Mouse (Mus musculus) kidney, embryonic 15.5 days (tissue): ENCODE measurements around the gene Elk4. TPM values are rescaled to one million over a fixed set of nuclear protein-coding genes. Genes with fewer than 3 reads are reported as not detected.

Experiments used
- ATAC-seq: fragments of 200-750 bp; cut with Nextera tagmentation; replicated peaks from 2 replicates; pipeline ENCODE4 v1.8.0; 2017; ENCODE audit warnings: moderate TSS enrichment; ENCODE audit not compliant: low FRiP score
- H3K27ac ChIP-seq: fragments of 300-500 bp; sonication (generic); 2 replicates; pipeline ENCODE4 v1.5.1; 2015; ENCODE audit warnings: mild to moderate bottlenecking, inconsistent platforms
- H3K27me3 ChIP-seq: fragments of 300-500 bp; sonication (generic); 2 replicates; pipeline ENCODE4 v1.6.1; 2015; ENCODE audit warnings: inconsistent platforms
- H3K36me3 ChIP-seq: fragments of 300-500 bp; sonication (generic); 2 replicates; pipeline ENCODE4 v1.6.1; 2015; ENCODE audit warnings: inconsistent platforms
- H3K4me1 ChIP-seq: fragments of 300-500 bp; sonication (generic); 2 replicates; pipeline ENCODE4 v1.6.1; 2015; ENCODE audit warnings: inconsistent platforms
- H3K4me2 ChIP-seq: fragments of 300-500 bp; sonication (generic); 2 replicates; pipeline ENCODE4 v1.6.1; 2015; ENCODE audit warnings: moderate library complexity, mild to moderate bottlenecking, inconsistent platforms
- H3K4me3 ChIP-seq: fragments of 300-500 bp; sonication (generic); replicated peaks from 2 replicates; pipeline ENCODE4 v1.5.1; 2015; ENCODE audit warnings: mild to moderate bottlenecking, inconsistent platforms
- H3K9ac ChIP-seq: fragments of 300-500 bp; sonication (generic); 2 replicates; pipeline ENCODE4 v1.6.1; 2015; ENCODE audit warnings: mild to moderate bottlenecking, inconsistent platforms
- H3K9me3 ChIP-seq: fragments of 300-500 bp; sonication (generic); replicated peaks from 2 replicates; pipeline ENCODE4 v1.6.1; 2016; ENCODE audit warnings: inconsistent platforms
- WGBS: fragments of 180-500 bp; shearing (Covaris S2); methylation state at CpG from one replicate; pipeline ENCODE4 v1.1.7; 2015; ENCODE audit warnings: mixed read lengths; 5-methylcytosine and 5-hydroxymethylcytosine counted together
- polyA plus RNA-seq: library from polyadenylated mRNA; unstranded; fragments of >200 nt; fragmentation: Nextera tagmentation; extraction: Ambion mirVana; gene quantifications from 2 replicates; pipeline ENCODE4 v1.2.1, GENCODE M21; 2015

Elk4 gene
- polyA plus RNA-seq, 1 experiment from 2014 or later: 24.1 TPM

DNA sequence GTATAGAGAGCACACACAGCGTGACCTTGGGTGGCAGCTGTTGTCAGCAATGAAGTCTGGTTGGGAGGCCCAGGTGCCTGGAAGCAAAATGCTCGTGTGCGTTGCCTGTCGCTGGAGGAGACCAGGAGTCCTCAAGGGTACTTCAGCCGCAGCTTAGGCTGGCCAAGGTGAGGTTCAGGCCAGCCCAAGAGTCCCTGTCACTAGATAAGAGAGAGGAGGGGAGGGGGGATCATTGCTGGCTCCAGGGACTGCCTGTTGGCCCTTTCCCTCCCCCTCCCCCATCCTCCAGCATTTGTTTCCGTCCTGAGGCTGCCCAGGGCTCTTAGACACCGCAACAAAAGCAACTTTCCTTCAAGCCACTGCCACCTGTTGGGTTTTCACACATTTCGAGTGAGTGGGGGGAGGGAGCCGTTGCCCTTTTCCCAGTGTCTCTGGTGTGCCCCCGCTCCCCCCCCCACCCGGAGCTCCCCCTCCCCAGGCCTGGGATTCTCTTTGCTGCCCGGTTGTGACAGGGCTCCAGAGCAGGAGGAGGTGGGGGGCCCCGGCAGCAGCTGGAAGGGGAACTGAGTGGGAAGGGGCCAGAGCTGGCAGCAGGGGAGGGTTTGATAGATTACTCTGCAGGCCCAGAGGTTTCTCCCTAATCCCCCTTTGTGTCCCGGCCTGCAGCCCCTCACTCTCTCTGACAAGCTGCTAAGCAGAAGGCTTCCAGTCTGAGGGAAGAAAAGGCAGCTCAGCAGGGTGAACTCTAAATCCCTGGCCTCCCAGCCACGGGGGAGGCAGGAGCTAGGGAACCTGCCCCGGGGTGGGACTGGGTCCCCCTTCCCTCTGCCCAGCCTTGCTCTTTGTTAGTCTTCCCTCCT lies 36.5 kb upstream of the Elk4 start:
- H3K27me3 ChIP-seq: 0 out of 2 replicates have a peak, but pooled peaks cover 3% of the 10 kb centered on the region
- no peak overlapping the region for H3K9ac ChIP-seq
- peak overlapping the region; percentile 29 for H3K4me2 ChIP-seq
- peaks cover 78% of the 10 kb centered on the region for H3K4me1 ChIP-seq
- H3K27ac ChIP-seq: peak overlapping the region; percentile 88
- H3K36me3 ChIP-seq: no peaks in the 10 kb centered on the region
- H3K4me3 ChIP-seq: 0 out of 2 replicates have a peak overlapping the region, but pooled peaks have one; percentile 2
- H3K9me3 ChIP-seq: no peaks in the 10 kb centered on the region
- whole genome bisulfite sequencing: 11% methylated on average over 16 of the region's 16 CpGs
- no peak for ATAC-seq

DNA sequence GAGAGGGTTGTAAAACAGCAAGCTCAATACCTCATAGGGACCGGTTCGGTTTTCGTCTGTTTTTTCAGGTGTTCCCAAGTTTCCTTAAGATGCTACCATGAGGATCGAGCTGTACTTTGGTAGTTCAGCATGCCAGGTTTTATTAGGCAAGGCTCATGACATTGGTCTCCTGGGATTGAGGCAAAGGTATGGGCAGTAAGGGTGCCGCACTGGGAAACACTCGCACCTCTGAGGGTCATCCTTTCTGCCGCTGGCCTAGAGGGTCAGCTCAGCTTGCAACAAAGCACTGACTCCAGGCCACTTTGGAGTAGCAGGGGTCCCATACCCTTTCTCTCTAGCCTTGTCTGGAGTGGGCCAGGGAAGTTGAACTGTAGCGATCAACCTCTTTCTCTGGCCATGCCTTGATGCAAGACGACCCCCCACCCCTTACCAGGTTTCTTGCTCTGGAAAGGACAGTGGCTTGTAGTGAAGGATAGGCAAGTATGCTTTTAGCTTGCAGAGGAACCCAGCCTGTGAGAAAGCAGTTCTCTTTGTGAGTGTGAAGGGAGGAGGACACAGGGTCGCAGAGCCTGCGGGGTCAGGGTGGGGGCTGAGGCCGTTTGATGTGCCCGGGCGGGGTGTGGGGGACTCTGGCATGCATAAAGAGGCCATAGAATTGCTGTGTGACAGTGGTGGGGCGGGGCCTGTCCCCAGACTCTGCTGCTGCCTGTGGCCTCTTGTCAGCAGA lies 35.5 kb upstream of the Elk4 start:
- peak overlapping the region; percentile 34 for H3K4me2 ChIP-seq
- H3K4me3 ChIP-seq: no peak overlapping the region
- peak overlapping the region; percentile 88 for H3K27ac ChIP-seq

DNA sequence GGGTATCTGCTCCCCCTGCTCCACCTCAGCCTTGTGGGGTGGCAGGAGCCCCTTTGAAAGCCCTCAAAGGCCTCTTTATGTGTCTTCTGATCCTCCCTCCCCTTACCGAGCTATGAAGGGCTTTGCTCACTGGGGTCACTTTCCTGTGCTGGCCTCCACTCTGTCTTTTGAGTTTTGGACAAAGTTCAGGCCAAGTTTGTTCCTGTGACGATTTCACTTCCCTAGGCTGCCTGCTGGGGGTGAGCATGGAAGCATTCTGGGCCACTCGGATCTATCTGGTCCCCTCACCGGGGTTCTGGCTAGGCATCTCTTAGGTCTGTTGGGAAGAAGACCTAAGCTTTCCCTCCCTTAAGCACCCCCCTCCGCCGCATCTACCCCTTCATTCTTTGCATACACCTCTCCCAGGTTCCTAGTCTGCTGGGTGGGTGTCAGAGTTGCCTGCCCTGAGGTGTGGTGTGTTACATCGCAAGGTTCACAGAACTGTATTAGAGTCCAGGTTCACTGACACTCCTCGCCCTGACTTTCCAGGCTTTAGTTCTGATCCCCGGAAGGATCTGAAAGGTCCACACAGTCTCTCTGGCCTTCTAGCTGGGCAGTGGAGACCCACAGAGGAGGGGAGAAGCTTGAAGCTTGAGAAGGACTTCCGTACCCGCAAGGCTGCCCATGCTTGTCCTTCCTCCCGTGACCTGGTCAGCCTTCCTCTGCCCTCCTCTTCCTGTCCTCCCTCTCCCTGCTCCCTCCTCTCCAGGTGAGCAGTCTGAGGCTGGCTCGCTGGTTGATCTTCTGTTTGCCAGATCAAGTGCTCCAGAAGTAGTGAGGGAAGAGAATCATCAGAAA lies 34.7 kb upstream of the Elk4 start:
- WGBS: 20% methylated on average over 13 of the region's 13 CpGs
- Histone ChIP-seq H3K4me2 (peak overlapping the region; percentile 34), H3K4me1 (peaks cover 62% of the 10 kb centered on the region), H3K4me3 (no peak overlapping the region), H3K27me3 (0 out of 2 replicates have a peak, but pooled peaks cover 4% of the 10 kb centered on the region), H3K9ac (no peak overlapping the region), H3K9me3 (no peaks in the 10 kb centered on the region), H3K36me3 (0 out of 2 replicates have a peak, but pooled peaks cover 2% of the 10 kb centered on the region), H3K27ac (peak overlapping the region; percentile 88)
- peak; percentile 75 for ATAC-seq

More for the DNA sequence above, 35.5 kb upstream of the Elk4 start:
- H3K27me3 ChIP-seq: 0 out of 2 replicates have a peak, but pooled peaks cover under 1% of the 10 kb centered on the region
- 21% methylated on average over 15 of the region's 15 CpGs for WGBS
- H3K36me3 ChIP-seq: no peaks in the 10 kb centered on the region
- no peak overlapping the region for H3K9ac ChIP-seq
- peak; percentile 71 for ATAC-seq
- H3K9me3 ChIP-seq: no peaks in the 10 kb centered on the region
- H3K4me1 ChIP-seq: peaks cover 70% of the 10 kb centered on the region

DNA sequence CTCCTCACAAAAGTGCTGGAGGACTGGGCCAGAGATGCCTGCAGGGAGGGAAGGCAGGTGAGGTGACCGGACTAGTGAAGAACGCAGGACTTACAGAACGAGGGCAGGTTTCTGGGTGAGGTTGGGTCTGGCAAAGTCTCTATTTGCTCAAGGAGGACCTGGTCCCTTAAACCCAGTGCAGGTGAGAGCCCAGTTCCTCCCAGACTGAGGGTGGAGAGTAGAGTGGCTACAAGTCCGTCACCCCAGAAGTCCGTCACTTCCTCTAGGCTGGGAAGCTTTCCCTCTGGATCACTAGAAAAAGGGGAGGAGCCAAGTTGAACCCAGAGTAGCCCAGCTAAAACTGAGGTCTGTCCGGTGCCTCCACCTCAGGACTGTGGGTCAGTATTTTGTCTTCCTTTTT lies 33.4 kb upstream of the Elk4 start:
- H3K4me3 ChIP-seq: no peak overlapping the region
- H3K36me3 ChIP-seq: 0 out of 2 replicates have a peak, but pooled peaks cover 4% of the 10 kb centered on the region
- peaks cover 51% of the 10 kb centered on the region for H3K4me1 ChIP-seq
- no peak for ATAC-seq
- no peaks in the 10 kb centered on the region for H3K9me3 ChIP-seq
- H3K9ac ChIP-seq: no peak overlapping the region
- no peak overlapping the region for H3K4me2 ChIP-seq
- 74% methylated on average over 6 of the region's 6 CpGs for WGBS
- H3K27me3 ChIP-seq: 0 out of 2 replicates have a peak, but pooled peaks cover 4% of the 10 kb centered on the region
- no peak overlapping the region for H3K27ac ChIP-seq

DNA sequence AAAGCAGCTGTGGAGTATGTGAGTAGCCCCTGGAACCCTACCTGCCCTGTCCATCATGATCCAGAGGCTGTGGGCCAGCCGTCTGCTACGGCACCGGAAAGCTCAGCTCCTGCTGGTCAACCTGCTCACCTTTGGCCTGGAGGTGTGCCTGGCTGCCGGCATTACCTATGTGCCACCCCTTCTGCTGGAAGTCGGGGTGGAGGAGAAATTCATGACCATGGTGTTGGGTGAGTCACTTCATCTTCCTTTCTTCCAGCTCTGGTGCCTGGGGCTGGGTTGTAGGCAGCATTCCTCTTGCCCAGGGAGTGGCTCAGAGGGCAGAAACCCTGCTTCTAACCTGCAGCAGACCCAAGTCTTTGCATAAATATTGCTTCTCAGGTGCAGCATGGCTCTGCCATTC lies 30.5 kb upstream of the Elk4 start:
- ATAC-seq: no peak
- H3K9ac ChIP-seq: no peak overlapping the region
- no peak overlapping the region for H3K4me2 ChIP-seq
- peaks cover 26% of the 10 kb centered on the region for H3K4me1 ChIP-seq
- H3K36me3 ChIP-seq: 0 out of 2 replicates have a peak, but pooled peaks cover 4% of the 10 kb centered on the region
- H3K27me3 ChIP-seq: 0 out of 2 replicates have a peak, but pooled peaks cover 4% of the 10 kb centered on the region
- H3K9me3 ChIP-seq: no peaks in the 10 kb centered on the region
- H3K27ac ChIP-seq: no peak overlapping the region
- no peak overlapping the region for H3K4me3 ChIP-seq
- WGBS: 92% methylated on average over 5 of the region's 5 CpGs

DNA sequence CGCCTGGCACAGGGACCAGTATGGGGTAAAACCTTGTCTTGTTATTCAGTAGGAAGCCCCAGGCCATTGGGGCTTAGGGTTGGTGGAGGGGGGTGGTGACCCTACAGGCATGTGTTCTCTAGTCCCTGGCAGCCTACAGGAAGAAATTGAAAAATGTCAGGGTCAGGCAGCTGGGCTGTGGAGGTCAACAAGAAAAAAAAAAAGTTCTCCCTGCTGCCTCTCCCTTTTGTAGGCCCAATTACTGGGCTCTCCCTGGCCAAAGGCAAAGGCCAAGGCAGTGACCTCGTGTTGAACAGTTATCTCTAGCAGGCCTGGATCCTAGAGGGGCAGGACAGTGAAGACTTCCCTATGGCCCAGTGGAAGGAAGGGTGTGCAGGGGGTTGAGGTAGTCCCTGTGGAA lies 26.9 kb upstream of the Elk4 start:
- Histone ChIP-seq H3K9ac (no peak overlapping the region), H3K4me2 (no peak overlapping the region), H3K36me3 (0 out of 2 replicates have a peak, but pooled peaks cover 4% of the 10 kb centered on the region), H3K27ac (no peak overlapping the region), H3K4me1 (no peaks in the 10 kb centered on the region), H3K4me3 (no peak overlapping the region), H3K9me3 (no peaks in the 10 kb centered on the region), H3K27me3 (0 out of 2 replicates have a peak, but pooled peaks cover 4% of the 10 kb centered on the region)
- no peak for ATAC-seq
- WGBS: 40% methylated on average over 2 of the region's 2 CpGs

DNA sequence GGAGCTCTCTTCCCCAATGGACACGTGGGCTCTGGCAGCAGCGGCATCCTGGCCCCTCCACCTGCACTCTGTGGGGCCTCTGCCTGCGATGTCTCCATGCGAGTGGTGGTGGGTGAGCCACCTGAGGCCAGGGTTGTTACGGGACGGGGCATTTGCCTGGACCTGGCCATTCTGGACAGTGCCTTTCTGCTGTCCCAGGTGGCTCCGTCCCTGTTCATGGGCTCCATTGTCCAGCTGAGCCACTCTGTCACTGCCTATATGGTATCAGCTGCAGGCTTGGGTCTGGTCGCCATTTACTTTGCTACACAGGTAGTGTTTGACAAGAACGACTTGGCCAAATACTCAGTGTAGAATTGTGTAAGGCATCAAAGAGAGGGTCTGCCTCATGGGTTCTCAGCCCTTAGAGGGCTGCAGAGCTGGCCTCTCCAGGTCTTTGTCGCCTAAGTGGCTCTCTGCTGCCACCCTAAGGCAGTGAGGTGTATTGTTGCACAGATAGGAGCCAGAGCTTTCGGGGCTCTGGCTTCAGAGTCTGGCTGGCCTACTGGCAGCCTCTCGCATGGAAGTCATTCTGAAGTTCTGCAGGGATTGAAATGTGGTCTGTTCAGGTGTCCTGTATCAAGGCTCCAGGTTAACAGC lies 25.9 kb upstream of the Elk4 start:
- 0 out of 2 replicates have a peak, but pooled peaks cover 4% of the 10 kb centered on the region for H3K27me3 ChIP-seq
- H3K4me1 ChIP-seq: no peaks in the 10 kb centered on the region
- no peak overlapping the region for H3K4me3 ChIP-seq
- WGBS: 56% methylated on average over 12 of the region's 12 CpGs
- no peak overlapping the region for H3K4me2 ChIP-seq
- 0 out of 2 replicates have a peak, but pooled peaks cover 4% of the 10 kb centered on the region for H3K36me3 ChIP-seq
- no peak overlapping the region for H3K27ac ChIP-seq
- no peaks in the 10 kb centered on the region for H3K9me3 ChIP-seq
- ATAC-seq: peak; percentile 73; the same call in 1 of the 2 replicates
- H3K9ac ChIP-seq: no peak overlapping the region

DNA sequence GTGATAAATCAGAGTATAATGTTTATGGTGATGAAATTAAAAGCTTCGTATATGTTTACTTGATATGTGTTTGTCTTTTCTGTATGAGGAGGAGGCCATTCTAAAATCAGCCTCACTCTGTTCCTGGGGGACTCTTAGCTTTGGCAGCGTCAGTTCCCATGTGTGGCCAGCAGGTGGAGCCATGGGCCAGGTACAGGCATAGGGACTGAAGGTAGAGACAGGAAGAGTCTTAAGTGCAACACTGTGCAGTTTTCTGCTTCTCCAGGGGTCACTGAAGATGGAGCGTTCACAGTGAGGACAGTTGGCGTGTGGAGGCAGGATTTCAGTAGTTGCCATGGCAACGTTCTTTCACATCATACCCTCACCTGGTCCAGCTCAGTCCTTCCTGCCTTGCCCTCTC lies 24.5 kb upstream of the Elk4 start:
- Histone ChIP-seq H3K36me3 (no peaks in the 10 kb centered on the region), H3K9ac (no peak overlapping the region), H3K4me3 (no peak overlapping the region), H3K4me2 (no peak overlapping the region), H3K4me1 (no peaks in the 10 kb centered on the region), H3K27ac (no peak overlapping the region), H3K9me3 (no peaks in the 10 kb centered on the region), H3K27me3 (no peaks in the 10 kb centered on the region)
- WGBS: 10% methylated on average over 5 of the region's 5 CpGs
- peak; percentile 22; the same call in 1 of the 2 replicates for ATAC-seq

DNA sequence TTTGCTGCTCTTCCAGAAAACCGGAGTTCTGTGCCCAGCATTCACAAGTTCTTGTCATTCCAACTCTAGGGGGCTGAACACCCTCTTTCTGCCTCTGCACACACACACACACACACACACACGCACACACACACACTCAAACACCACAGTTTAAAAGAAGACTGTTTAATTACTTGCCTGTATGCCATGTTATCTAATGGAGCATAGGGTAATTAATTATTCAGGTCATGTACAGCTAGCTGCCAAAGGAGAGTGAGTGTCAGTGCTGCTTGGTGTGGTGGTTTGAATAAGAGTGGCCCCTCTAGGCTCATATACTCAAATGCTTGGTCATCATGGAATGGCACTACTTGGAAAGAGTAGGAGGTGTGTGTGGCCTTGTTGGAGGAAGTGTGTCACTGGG lies 23.6 kb upstream of the Elk4 start:
- no peaks in the 10 kb centered on the region for H3K36me3 ChIP-seq
- no peak overlapping the region for H3K9ac ChIP-seq
- no peak overlapping the region for H3K4me3 ChIP-seq
- no peaks in the 10 kb centered on the region for H3K27me3 ChIP-seq
- WGBS: 88% methylated on average over 2 of the region's 2 CpGs
- H3K9me3 ChIP-seq: no peaks in the 10 kb centered on the region
- no peak for ATAC-seq
- H3K27ac ChIP-seq: no peak overlapping the region
- no peak overlapping the region for H3K4me2 ChIP-seq
- no peaks in the 10 kb centered on the region for H3K4me1 ChIP-seq

DNA sequence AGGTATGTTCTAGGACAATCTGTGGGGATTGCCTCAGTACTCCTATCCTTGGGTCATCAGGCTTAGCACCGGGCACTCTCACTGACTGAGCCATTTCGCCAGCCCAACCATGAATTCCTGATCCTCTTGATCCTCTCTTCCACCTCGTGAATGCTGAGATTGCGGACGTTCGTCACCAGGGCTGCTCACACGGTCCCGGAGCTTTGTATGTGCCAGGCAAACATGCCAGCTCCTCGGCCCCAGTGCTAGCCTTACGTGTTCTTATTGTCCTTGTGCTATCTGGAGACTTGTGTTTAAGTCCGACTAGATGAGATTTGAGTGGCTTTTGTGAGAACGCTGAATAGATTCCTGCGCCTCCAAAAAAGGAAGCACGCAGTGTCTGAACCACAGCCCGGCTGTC lies 20.0 kb upstream of the Elk4 start:
- WGBS: 81% methylated on average over 15 of the region's 15 CpGs
- H3K4me3 ChIP-seq: no peak overlapping the region
- H3K9ac ChIP-seq: no peak overlapping the region

DNA sequence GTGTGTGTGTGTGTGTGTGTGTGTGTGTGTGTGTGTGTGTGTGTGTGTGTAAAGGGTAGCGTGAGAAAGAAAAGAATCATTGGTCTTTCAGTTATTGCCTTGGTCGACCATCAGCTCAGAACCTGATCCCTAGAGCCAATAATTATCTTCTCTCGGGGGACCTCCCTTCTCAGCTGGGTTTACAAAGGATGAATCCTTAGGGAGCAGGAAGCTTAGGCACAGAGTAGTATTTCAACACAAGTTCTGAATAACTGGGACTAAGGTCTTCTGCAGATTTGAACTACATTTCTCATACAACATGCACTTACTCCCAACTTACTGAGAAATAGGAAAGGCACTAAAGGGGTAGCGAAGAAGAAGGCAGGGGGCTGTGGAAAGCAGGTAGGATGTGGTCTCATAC lies 17.9 kb upstream of the Elk4 start:
- Histone ChIP-seq H3K9ac (no peak overlapping the region), H3K4me1 (no peaks in the 10 kb centered on the region), H3K9me3 (no peaks in the 10 kb centered on the region), H3K36me3 (no peaks in the 10 kb centered on the region), H3K4me2 (no peak overlapping the region), H3K4me3 (no peak overlapping the region), H3K27me3 (0 out of 2 replicates have a peak, but pooled peaks cover 4% of the 10 kb centered on the region), H3K27ac (no peak overlapping the region)
- ATAC-seq: no peak
- 52% methylated on average over 4 of the region's 4 CpGs for WGBS

More for the DNA sequence above, 20.0 kb upstream of the Elk4 start:
- Histone ChIP-seq H3K27me3 (no peaks in the 10 kb centered on the region), H3K27ac (no peak overlapping the region), H3K36me3 (no peaks in the 10 kb centered on the region), H3K9me3 (no peaks in the 10 kb centered on the region), H3K4me2 (no peak overlapping the region), H3K4me1 (no peaks in the 10 kb centered on the region)
- no peak for ATAC-seq
